Mouse (Mus musculus) heart, embryonic 11.5 days (tissue): ENCODE data around the gene Gm20388. TPM values are rescaled to one million over a fixed set of nuclear protein-coding genes. Genes with fewer than 3 reads are reported as not detected.
"Not testable (repeated sequence)": the region's sequence is repeated elsewhere in the genome, so short reads cannot be mapped to it uniquely, and the experiment has no call there.

Experiments
- ATAC-seq: fragments of 200-750 bp; cut with Nextera tagmentation; replicated peaks from 2 replicates; pipeline ENCODE4 v1.8.0; 2017; ENCODE audit warnings: moderate library complexity; ENCODE audit not compliant: insufficient number of reproducible peaks, low FRiP score, low TSS enrichment
- H3K27ac ChIP-seq: fragments of 300-500 bp; sonication (generic); 2 replicates; pipeline ENCODE4 v1.5.1; 2014; ENCODE audit warnings: mild to moderate bottlenecking, low read depth, low read length
- H3K27me3 ChIP-seq: fragments of 300-500 bp; sonication (generic); 2 replicates; pipeline ENCODE4 v1.6.1; 2014; ENCODE audit warnings: mild to moderate bottlenecking, low read length, mixed read lengths; ENCODE audit not compliant: control insufficient read depth, insufficient read depth
- H3K36me3 ChIP-seq: fragments of 300-500 bp; sonication (generic); 2 replicates; pipeline ENCODE4 v1.6.1; 2014; ENCODE audit warnings: mild to moderate bottlenecking, low read length, moderate library complexity, mixed read lengths; ENCODE audit not compliant: control insufficient read depth, insufficient read depth
- H3K4me1 ChIP-seq: fragments of 300-500 bp; sonication (generic); 2 replicates; pipeline ENCODE4 v1.6.1; 2014; ENCODE audit warnings: low read length; ENCODE audit not compliant: control insufficient read depth, insufficient read depth
- H3K4me2 ChIP-seq: fragments of 300-500 bp; sonication (generic); 2 replicates; pipeline ENCODE4 v1.6.1; 2014; ENCODE audit warnings: mild to moderate bottlenecking, moderate library complexity
- H3K4me3 ChIP-seq: fragments of 300-500 bp; sonication (generic); 2 replicates; pipeline ENCODE4 v1.5.1; 2014; ENCODE audit warnings: low read depth, low read length
- H3K9ac ChIP-seq: fragments of 300-500 bp; sonication (generic); 2 replicates; pipeline ENCODE4 v1.6.1; 2014; ENCODE audit warnings: mild to moderate bottlenecking, low read depth, low read length, moderate library complexity
- H3K9me3 ChIP-seq: fragments of 300-500 bp; sonication (generic); replicated peaks from 2 replicates; pipeline ENCODE4 v1.6.1; 2016; ENCODE audit warnings: low read length; ENCODE audit not compliant: control insufficient read depth
- WGBS: fragments of 180-500 bp; shearing (Covaris S2); extraction: QIAGEN DNeasy Blood & Tissue Kit; methylation state at CpG from one replicate; pipeline ENCODE4 v1.1.7; 2014; ENCODE audit not compliant: insufficient replicate concordance; 5-methylcytosine and 5-hydroxymethylcytosine counted together
- polyA plus RNA-seq: library from polyadenylated mRNA; unstranded; fragments of >200 nt; fragmentation: Nextera tagmentation; extraction: Ambion mirVana; gene quantifications from 2 replicates; pipeline ENCODE4 v1.2.1, GENCODE M21; 2014

The Gm20388 gene
- polyA plus RNA-seq, 1 experiment from 2014 or later: 6.4 TPM

GRCm38 (mm10) chr8:123536990-123537380 is 3626.3 kb downstream of the Gm20388 start:
- H3K9me3 ChIP-seq: no peaks in the 10 kb centered on the region
- no peak overlapping the region for H3K27ac ChIP-seq
- H3K4me3 ChIP-seq: no peak overlapping the region
- no peak for ATAC-seq
- no peaks in the 10 kb centered on the region for H3K4me1 ChIP-seq
- H3K4me2 ChIP-seq: no peak overlapping the region
- peaks cover 15% of the 10 kb centered on the region for H3K27me3 ChIP-seq
- no peak overlapping the region for H3K9ac ChIP-seq
- 22% methylated on average over 10 of the region's 10 CpGs for WGBS
- H3K36me3 ChIP-seq: peaks cover 2% of the 10 kb centered on the region; the same call in 1 of the 2 replicates

DNA sequence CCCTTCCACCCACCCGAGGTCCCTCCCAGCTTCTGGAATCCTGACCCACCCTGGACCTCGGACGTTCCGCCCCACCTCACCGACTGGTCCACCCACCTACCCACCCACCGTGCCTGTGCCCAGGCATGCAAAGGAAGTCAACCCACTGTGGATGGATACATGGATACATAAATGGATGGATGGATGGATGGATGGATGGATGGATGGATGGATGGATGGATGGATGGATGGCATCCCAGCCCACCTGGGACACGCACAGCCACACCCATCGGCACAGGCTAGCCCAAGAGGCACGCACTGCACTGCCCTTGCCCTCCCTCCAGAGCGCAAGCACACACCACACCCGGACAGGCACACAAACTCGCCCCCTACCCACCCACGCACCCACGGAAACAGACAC is 3627.0 kb downstream of the Gm20388 start:
- H3K27me3 ChIP-seq: peaks cover 15% of the 10 kb centered on the region
- H3K4me2 ChIP-seq, H3K4me3 ChIP-seq, ATAC-seq, H3K9ac ChIP-seq, H3K27ac ChIP-seq, H3K9me3 ChIP-seq, H3K36me3 ChIP-seq, H3K4me1 ChIP-seq: not testable (repeated sequence)
- WGBS: 59% methylated on average over 4 of the region's 14 CpGs

GRCm38 (mm10) chr8:123564221-123564620 is 3653.6 kb downstream of the Gm20388 start:
- H3K9ac ChIP-seq, H3K36me3 ChIP-seq, H3K27me3 ChIP-seq, H3K27ac ChIP-seq, H3K4me3 ChIP-seq, H3K4me2 ChIP-seq, ATAC-seq, H3K9me3 ChIP-seq, H3K4me1 ChIP-seq: not testable (repeated sequence)
- no CpG with 5 or more reads among the region's 45 CpGs for WGBS

DNA sequence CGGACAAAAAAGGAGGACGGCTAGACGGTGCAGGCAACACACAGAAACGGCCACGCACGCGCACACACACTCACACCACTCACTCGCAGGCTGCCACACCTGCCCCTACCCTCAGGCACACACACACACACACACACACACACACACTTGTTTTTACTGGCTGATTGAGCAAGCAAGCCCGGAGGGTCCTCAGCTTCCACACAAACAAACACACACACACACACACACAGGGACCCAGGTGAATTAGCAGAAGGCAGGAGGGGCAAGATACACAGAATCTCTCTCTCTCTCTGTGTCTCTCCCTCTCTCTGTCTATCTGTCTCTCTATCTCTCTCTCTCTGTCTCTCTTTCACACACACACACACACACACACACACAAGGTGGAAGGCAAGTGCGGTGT is 3664.7 kb downstream of the Gm20388 start:
- not testable (repeated sequence) for H3K27ac ChIP-seq, H3K9me3 ChIP-seq, H3K4me1 ChIP-seq, H3K4me2 ChIP-seq, H3K27me3 ChIP-seq, H3K4me3 ChIP-seq, H3K36me3 ChIP-seq, H3K9ac ChIP-seq, ATAC-seq
- 75% methylated on average over 1 of the region's 10 CpGs for WGBS

DNA sequence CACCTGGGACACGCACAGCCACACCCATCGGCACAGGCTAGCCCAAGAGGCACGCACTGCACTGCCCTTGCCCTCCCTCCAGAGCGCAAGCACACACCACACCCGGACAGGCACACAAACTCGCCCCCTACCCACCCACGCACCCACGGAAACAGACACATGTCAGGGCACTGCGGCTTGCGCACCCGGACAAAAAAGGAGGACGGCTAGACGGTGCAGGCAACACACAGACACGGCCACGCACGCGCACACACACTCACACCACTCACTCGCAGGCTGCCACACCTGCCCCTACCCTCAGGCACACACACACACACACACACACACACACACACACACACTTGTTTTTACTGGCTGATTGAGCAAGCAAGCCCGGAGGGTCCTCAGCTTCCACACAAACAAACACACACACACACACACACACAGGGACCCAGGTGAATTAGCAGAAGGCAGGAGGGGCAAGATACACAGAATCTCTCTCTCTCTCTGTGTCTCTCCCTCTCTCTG is 3690.1 kb downstream of the Gm20388 start:
- ATAC-seq, H3K4me1 ChIP-seq, H3K27me3 ChIP-seq, H3K36me3 ChIP-seq, H3K4me2 ChIP-seq, H3K27ac ChIP-seq, H3K9ac ChIP-seq, H3K4me3 ChIP-seq, H3K9me3 ChIP-seq: not testable (repeated sequence)
- WGBS: 80% methylated on average over 11 of the region's 19 CpGs

- not testable (repeated sequence) for H3K4me1 ChIP-seq, H3K4me3 ChIP-seq, H3K9ac ChIP-seq, H3K4me2 ChIP-seq, H3K27me3 ChIP-seq, H3K36me3 ChIP-seq, H3K27ac ChIP-seq, ATAC-seq, H3K9me3 ChIP-seq
- no CpG with 5 or more reads among the region's 40 CpGs for WGBS
Observed at GRCm38 (mm10) chr8:123601457-123601856, 3690.8 kb downstream of the Gm20388 start.

DNA sequence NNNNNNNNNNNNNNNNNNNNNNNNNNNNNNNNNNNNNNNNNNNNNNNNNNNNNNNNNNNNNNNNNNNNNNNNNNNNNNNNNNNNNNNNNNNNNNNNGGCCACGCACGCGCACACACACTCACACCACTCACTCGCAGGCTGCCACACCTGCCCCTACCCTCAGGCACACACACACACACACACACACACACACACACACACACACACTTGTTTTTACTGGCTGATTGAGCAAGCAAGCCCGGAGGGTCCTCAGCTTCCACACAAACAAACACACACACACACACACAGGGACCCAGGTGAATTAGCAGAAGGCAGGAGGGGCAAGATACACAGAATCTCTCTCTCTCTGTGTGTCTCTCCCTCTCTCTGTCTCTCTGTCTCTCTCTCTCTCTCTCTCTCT is 3702.0 kb downstream of the Gm20388 start:
- not testable (repeated sequence) for H3K9ac ChIP-seq, H3K9me3 ChIP-seq, ATAC-seq, H3K4me1 ChIP-seq, H3K27ac ChIP-seq, H3K4me2 ChIP-seq, H3K36me3 ChIP-seq, H3K27me3 ChIP-seq, H3K4me3 ChIP-seq
- no CpG with 5 or more reads among the region's 5 CpGs for WGBS

DNA sequence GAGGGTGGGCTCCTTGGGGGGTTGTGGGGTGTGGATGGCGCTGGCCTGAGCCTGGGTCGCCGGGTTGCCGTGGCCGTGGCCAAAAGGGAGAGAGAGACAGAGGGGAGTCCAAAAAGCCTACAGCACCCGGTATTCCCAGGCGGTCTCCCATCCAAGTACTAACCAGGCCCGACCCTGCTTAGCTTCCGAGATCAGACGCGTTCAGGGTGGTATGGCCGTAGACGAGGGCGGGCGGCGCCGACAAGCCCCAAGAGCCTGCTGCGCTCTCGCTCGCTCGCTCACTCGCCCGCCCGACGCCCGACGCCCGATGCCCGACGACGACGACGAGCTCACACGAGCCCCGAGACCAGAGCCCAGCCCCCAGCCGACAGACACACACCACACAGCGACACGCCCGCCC is 3712.9 kb downstream of the Gm20388 start:
- not testable (repeated sequence) for H3K9me3 ChIP-seq, H3K4me1 ChIP-seq, ATAC-seq, H3K4me3 ChIP-seq, H3K4me2 ChIP-seq, H3K36me3 ChIP-seq, H3K9ac ChIP-seq, H3K27ac ChIP-seq
- H3K27me3 ChIP-seq: peaks cover 24% of the 10 kb centered on the region
- WGBS: no CpG with 5 or more reads among the region's 39 CpGs

- peaks cover 24% of the 10 kb centered on the region for H3K27me3 ChIP-seq
- no peak overlapping the region for H3K4me2 ChIP-seq
- H3K36me3 ChIP-seq: no peaks in the 10 kb centered on the region
- no peaks in the 10 kb centered on the region for H3K9me3 ChIP-seq
- WGBS: 51% methylated on average over 5 of the region's 5 CpGs
- no peak overlapping the region for H3K9ac ChIP-seq
- H3K4me3 ChIP-seq: no peak overlapping the region
- H3K4me1 ChIP-seq: 0 out of 2 replicates have a peak, but pooled peaks cover under 1% of the 10 kb centered on the region
- H3K27ac ChIP-seq: no peak overlapping the region
- no peak for ATAC-seq
Observed at GRCm38 (mm10) chr8:123624274-123624673, 3713.6 kb downstream of the Gm20388 start.
